Mouse (Mus musculus): ENCODE measurements around the gene Gdf3. TPM values are rescaled to one million over a fixed set of nuclear protein-coding genes. Genes with fewer than 3 reads are reported as not detected.

Gdf3 gene
- total RNA-seq, 2 experiments from 2014 or later = not detected

GRCm38 (mm10) chr6:122570695-122571616 lies 38.9 kb downstream of the Gdf3 start:
- intact Hi-C loops (cut with DNase I) = no loop called here

GRCm38 (mm10) chr6:122569762-122570161 lies 40.1 kb downstream of the Gdf3 start:
- DNase-seq (ENCODE audit: low spot score) = no peak
- intact Hi-C loops (cut with DNase I) = no loop called here

More at GRCm38 (mm10) chr6:122570695-122571616, 38.9 kb downstream of the Gdf3 start:
- no peak for DNase-seq (ENCODE audit: low spot score)

- intact Hi-C loops (cut with DNase I) = no loop called here
- no peak for DNase-seq (ENCODE audit: low spot score)
Measured at GRCm38 (mm10) chr6:122569113-122569512, 40.8 kb downstream of the Gdf3 start.

- intact Hi-C loops (cut with DNase I) = no loop called here
- no peak for DNase-seq (ENCODE audit: low spot score)
Measured at GRCm38 (mm10) chr6:122565070-122565784, 44.7 kb downstream of the Gdf3 start.

- intact Hi-C loops (cut with DNase I) = loop anchor here (5.0 kb wide), 1 partner anchor 70 kb away; no protein-coding TSS in a partner anchor
- DNase-seq (ENCODE audit: low spot score) = no peak
Measured at GRCm38 (mm10) chr6:122562463-122562862, 47.4 kb downstream of the Gdf3 start.

- intact Hi-C loops (cut with DNase I) = loop anchor here (1.0 to 5.0 kb wide), 3 partner anchors 65 to 159 kb away; no protein-coding TSS in a partner anchor
- DNase-seq (ENCODE audit: low spot score) = no peak
Measured at GRCm38 (mm10) chr6:122561005-122561404, 48.9 kb downstream of the Gdf3 start.

- intact Hi-C loops (cut with DNase I) = loop anchor here (5.0 kb wide), 1 partner anchor 72 kb away; no protein-coding TSS in a partner anchor
Measured at GRCm38 (mm10) chr6:122560427-122560826, 49.5 kb downstream of the Gdf3 start.

GRCm38 (mm10) chr6:122556959-122557561 lies 52.8 kb downstream of the Gdf3 start:
- no peak for DNase-seq (ENCODE audit: low spot score)
- intact Hi-C loops (cut with DNase I) = no loop called here

More at GRCm38 (mm10) chr6:122560427-122560826, 49.5 kb downstream of the Gdf3 start:
- DNase-seq (ENCODE audit: low spot score) = peak; percentile 26

Other genes starting within 250 kb of the Gdf3 start
- gene Rimklb, start 111.3 kb downstream of the Gdf3 start, total RNA-seq (2021) = not detected
- 10 to 100 TPM; 37.3 to 50.0 TPM for gene Mfap5, start 104.2 kb downstream of the Gdf3 start, total RNA-seq (2021)
- gene Aicda, start 56.3 kb downstream of the Gdf3 start, total RNA-seq (2021) = not detected
- 1 to 10 TPM; 3.5 to 5.2 TPM for gene Apobec1, start 7.6 kb downstream of the Gdf3 start, total RNA-seq (2021)
- gene Dppa3, start 16.3 kb upstream of the Gdf3 start, total RNA-seq (2021) = not detected
- not detected for gene Nanog, start 97.4 kb upstream of the Gdf3 start, total RNA-seq (2021)
- 1 to 10 TPM; 1.8 to 2.2 TPM for gene Slc2a3, start 191.6 kb upstream of the Gdf3 start, total RNA-seq (2021)
- gene Foxj2, start 209.8 kb upstream of the Gdf3 start, total RNA-seq (2021) = 10 to 100 TPM; 31.8 to 37.0 TPM
- 1 to 10 TPM; 2.9 to 3.3 TPM for gene C3ar1, start 246.1 kb upstream of the Gdf3 start, total RNA-seq (2021)

Measured in heart, postnatal 25 days (tissue).